Mouse (Mus musculus) urinary bladder, adult 2 months (tissue): ENCODE measurements around the gene Tgm1. TPM values are rescaled to one million over a fixed set of nuclear protein-coding genes. Genes with fewer than 3 reads are reported as not detected.
A peak's percentile ranks its signal among the peaks of the same experiment; 100 is the strongest.

Experiments used
- DNase-seq: peaks from one replicate; pipeline ENCODE4 v3.0.0; 2022; ENCODE audit warnings: low spot score
- polyA plus RNA-seq: library from polyadenylated mRNA; depleted of rRNA; stranded (reverse); fragments of >200 nt; gene quantifications from 2 replicates; pipeline ENCODE4 v1.2.3, GENCODE M21; 2012; rRNA removed

Gene Tgm1
- polyA plus RNA-seq, 1 experiment = 1.4 TPM

DNA sequence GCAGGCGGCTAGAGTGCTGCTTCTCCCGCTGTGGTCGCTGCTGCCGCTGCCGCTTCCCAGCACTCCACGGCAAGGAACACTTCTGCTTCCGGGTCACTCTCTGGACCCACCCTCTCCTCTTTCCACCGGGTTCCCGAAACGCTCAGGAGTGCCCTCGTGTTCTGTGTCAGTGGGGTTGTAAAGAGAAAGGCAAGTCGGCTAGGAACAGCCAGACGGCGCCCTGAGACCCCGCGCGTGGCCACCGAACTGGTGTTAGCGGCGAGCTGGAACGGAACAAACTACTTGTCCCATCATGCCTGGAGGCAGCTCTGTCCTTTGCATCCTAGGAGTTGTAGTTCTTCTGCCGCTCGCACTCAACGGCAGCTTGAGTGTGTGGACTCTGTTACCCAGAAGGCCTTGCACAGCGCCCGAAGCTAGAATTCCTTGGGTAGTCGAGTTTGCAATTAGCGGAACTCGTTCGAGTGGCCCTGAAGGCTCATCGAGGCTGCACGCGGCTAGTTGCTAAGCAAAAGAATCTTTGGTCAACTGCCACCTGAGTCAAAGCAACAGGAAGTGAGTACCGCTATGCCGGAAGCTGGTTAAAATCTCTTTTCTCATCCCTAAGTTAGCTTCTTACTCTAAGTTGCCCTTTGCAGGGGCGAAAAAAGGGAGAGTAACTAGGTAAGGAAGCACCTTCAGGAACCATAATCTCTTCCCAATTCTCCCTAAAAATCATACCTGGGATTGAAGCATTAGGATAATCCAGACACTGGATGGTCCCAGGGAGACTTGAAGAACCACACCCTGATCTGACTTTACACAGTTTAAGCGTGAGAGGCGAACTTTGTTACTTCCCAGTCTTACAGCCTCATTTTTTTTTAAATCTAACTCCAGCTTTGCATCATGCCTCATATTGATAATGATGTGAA is 41.6 kb downstream of the Tgm1 start, which contains the start of the genes Gmpr2 and Nedd8:
Gene Gmpr2 (plus strand): TSS at position 109 of the 908 bp plus-strand sequence.
Gene Nedd8 (minus strand): TSS at position 292 of the 908 bp plus-strand sequence.
- peak; percentile 90 for DNase-seq

DNA sequence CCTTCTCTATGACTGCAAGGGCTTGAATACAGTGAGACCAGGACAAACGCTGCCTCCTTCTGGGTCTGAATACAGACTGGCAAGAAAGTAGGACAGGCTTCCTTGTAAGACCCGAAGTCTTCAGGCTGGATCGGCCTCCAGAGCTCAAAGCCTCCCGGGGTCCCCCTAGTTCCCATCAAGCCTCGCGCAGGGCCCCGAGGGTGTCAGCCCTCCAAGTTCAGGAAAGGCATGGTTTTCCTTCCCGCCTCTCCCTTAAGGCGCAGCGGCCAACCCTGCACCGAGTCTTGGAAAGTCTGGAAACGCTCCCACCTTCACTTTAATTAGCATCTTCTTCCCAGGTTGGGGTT is 42.3 kb downstream of the Tgm1 start:
- DNase-seq = no peak

DNA sequence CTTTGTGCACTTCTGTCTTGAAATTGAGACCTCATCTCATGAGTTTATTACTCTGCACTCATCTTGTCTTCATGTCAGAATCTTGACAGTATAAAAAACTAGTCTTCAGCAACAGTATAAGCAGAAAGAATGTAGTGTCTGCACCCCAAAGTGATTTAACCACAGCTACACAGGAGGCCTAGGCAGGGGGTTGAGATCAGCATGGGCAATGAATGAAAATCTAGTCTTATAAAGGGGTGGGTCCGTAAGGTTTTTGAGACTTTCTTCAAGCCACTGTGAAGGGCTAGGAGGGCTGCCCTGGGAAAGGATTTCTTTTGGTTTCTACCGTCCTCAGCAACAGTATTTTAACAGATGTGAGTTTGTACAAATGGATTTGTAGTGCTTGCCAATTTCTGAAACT is 53.1 kb downstream of the Tgm1 start:
- no peak for DNase-seq

DNA sequence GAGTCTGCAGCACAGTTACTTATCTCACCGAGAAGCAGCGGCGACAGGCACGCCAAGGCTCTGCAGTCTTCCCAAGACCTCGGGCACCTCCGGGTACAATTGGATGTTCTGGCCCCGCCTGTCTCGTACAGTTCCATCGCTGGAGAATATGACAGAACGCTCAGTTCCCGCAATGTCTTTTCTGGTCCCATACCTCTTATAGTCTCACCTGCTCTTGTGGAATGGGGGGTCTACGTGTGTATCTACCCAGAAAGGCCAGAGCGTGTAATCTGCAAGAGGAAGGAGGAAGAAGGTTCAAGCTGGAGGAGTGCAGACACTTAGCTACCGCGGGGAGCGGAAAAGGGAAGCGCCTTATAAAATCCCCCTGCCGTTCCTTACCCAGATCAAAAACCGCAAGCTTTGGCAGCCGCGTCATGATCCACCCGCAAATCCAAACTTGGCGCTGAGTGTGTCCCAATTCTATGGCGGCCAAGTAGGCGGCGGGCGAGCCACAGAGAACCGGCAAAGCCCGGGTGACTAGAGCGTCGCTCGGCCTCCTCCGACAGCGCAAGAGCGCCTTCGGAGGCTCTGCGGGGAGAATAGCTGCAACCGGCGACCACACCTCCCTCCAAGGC is 53.7 kb downstream of the Tgm1 start, which contains the start of gene Mdp1:
Gene Mdp1 (minus strand): TSS at position 549 of the 614 bp plus-strand sequence.
- peak; percentile 63 for DNase-seq

DNA sequence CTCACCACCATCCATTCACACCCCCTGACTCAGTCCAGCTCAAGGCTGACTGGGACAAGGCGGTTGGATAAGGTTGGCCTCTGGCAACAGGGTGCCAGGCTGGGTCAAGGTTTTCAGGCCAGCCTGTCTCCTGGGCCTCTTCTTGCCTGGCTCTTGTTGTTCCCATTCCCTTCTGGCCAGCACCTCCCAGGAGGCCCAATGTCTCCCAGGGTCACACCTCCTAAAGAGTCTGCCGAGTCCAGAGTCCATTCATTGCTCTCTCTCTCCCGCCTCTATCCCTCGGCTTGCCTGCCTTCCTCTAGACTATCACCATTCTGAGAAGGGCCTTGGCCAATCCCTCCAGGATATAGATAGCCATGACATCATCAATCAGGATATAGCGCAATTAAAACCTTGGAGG is 55.7 kb downstream of the Tgm1 start:
- DNase-seq = no peak

DNA sequence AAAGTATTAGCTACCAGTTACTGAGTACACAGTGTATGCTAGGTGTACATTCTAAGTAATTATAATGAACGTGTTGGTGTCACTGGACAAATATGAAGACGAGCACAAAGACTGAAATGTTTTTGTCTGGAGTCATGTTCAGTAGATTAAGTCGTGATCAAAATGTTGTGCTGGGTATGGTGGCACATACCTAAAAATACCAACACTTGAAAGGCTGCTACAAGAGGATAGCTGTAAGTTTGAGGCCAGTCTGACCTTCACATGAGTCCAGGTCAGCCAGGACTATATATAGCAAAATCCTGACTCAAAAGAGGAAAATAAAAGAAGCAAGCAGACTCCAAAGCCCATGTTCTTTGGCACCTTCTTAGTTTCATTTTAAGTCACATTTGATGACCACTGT is 56.8 kb downstream of the Tgm1 start:
- DNase-seq = no peak

DNA sequence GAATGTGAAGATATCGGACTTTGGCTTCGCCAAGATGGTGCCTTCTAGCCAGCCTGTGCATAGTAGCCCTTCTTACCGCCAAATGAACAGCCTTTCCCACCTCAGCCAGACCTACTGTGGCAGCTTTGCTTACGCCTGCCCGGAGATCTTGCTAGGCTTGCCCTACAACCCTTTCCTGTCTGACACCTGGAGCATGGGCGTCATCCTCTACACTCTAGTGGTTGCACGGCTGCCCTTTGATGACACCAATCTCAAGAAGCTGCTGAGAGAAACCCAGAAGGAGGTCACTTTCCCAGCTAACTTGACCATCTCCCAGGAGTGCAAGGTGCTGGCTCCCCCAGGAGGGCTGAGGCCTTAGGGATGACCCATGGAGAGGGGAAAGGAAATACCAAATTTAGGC is 62.2 kb downstream of the Tgm1 start:
- no peak for DNase-seq

Other genes starting within 250 kb of the Tgm1 start
- gene Dhrs4, start 235.2 kb downstream of the Tgm1 start, polyA plus RNA-seq = 38.9 and 44.7 TPM in 2 replicates
- gene Carmil3, start 223.3 kb downstream of the Tgm1 start, polyA plus RNA-seq = 2.5 and 2.6 TPM in 2 replicates
- gene Cpne6, start 203.5 kb downstream of the Tgm1 start, polyA plus RNA-seq = 2.5 and 3.0 TPM in 2 replicates
- gene Nrl, start 188.9 kb downstream of the Tgm1 start, polyA plus RNA-seq = not detected in 2 replicates
- gene Pck2, start 173.7 kb downstream of the Tgm1 start, polyA plus RNA-seq = 44.7 and 52.2 TPM in 2 replicates
- gene Dcaf11, start 153.9 kb downstream of the Tgm1 start, polyA plus RNA-seq = 87.0 and 88.2 TPM in 2 replicates
- 0.55 and 1.1 TPM in 2 replicates for gene A730061H03Rik, start 153.5 kb downstream of the Tgm1 start, polyA plus RNA-seq
- gene Fitm1, start 138.3 kb downstream of the Tgm1 start, polyA plus RNA-seq = 0.25 TPM in 1 of 2 replicates, not detected in the other
- 136 and 167 TPM in 2 replicates for gene Psme1, start 135.8 kb downstream of the Tgm1 start, polyA plus RNA-seq
- gene Emc9, start 128.6 kb downstream of the Tgm1 start, polyA plus RNA-seq = 19.3 and 21.2 TPM in 2 replicates
- 134 and 144 TPM in 2 replicates for gene Psme2, start 122.8 kb downstream of the Tgm1 start, polyA plus RNA-seq
- 15.7 and 20.4 TPM in 2 replicates for gene Rnf31, start 122.2 kb downstream of the Tgm1 start, polyA plus RNA-seq
- 29.5 and 35.1 TPM in 2 replicates for gene Irf9, start 110.4 kb downstream of the Tgm1 start, polyA plus RNA-seq
- 2.8 and 3.3 TPM in 2 replicates for gene Rec8, start 95.9 kb downstream of the Tgm1 start, polyA plus RNA-seq
- gene Ipo4, start 78.0 kb downstream of the Tgm1 start, polyA plus RNA-seq = 79.9 and 83.8 TPM in 2 replicates
- 0.89 and 1.7 TPM in 2 replicates for gene Gm49378, start 76.0 kb downstream of the Tgm1 start, polyA plus RNA-seq
- 46.6 and 47.0 TPM in 2 replicates for gene Tm9sf1, start 70.1 kb downstream of the Tgm1 start, polyA plus RNA-seq
- 1.1 and 1.4 TPM in 2 replicates for gene Tssk4, start 63.7 kb downstream of the Tgm1 start, polyA plus RNA-seq
- 37.0 and 42.4 TPM in 2 replicates for gene Mdp1, start 53.4 kb downstream of the Tgm1 start, polyA plus RNA-seq
- gene Gmpr2, start 42.0 kb downstream of the Tgm1 start, polyA plus RNA-seq = 28.1 and 32.9 TPM in 2 replicates
- gene Nedd8, start 41.8 kb downstream of the Tgm1 start, polyA plus RNA-seq = 250 and 278 TPM in 2 replicates
- 19.2 and 22.9 TPM in 2 replicates for gene Tinf2, start 32.1 kb downstream of the Tgm1 start, polyA plus RNA-seq
- 25.9 and 34.6 TPM in 2 replicates for gene Rabggta, start 8.3 kb upstream of the Tgm1 start, polyA plus RNA-seq
- gene Dhrs1, start 31.8 kb upstream of the Tgm1 start, polyA plus RNA-seq = 75.5 and 83.1 TPM in 2 replicates
- gene Nop9, start 31.8 kb upstream of the Tgm1 start, polyA plus RNA-seq = 13.8 TPM in 2 replicates
- 0.18 and 0.25 TPM in 2 replicates for gene Cideb, start 44.5 kb upstream of the Tgm1 start, polyA plus RNA-seq
- 0.06 TPM in 2 replicates for gene Ltb4r2, start 47.5 kb upstream of the Tgm1 start, polyA plus RNA-seq
- 1.6 and 1.7 TPM in 2 replicates for gene Ltb4r1, start 52.0 kb upstream of the Tgm1 start, polyA plus RNA-seq
- gene Adcy4, start 70.2 kb upstream of the Tgm1 start, polyA plus RNA-seq = 7.2 and 9.4 TPM in 2 replicates
- gene Ripk3, start 74.9 kb upstream of the Tgm1 start, polyA plus RNA-seq = 7.0 and 8.9 TPM in 2 replicates
- 37.9 and 44.3 TPM in 2 replicates for gene Nfatc4, start 109.2 kb upstream of the Tgm1 start, polyA plus RNA-seq
- 6.2 and 11.2 TPM in 2 replicates for gene Nynrin, start 140.1 kb upstream of the Tgm1 start, polyA plus RNA-seq
- 0.22 and 0.45 TPM in 2 replicates for gene Cbln3, start 170.5 kb upstream of the Tgm1 start, polyA plus RNA-seq
- 26.2 and 26.8 TPM in 2 replicates for gene Khnyn, start 171.0 kb upstream of the Tgm1 start, polyA plus RNA-seq
- 54.6 and 63.6 TPM in 2 replicates for gene Sdr39u1, start 186.4 kb upstream of the Tgm1 start, polyA plus RNA-seq
- 8.6 and 9.9 TPM in 2 replicates for gene Cma1, start 230.7 kb upstream of the Tgm1 start, polyA plus RNA-seq
- 0.07 TPM in 1 of 2 replicates, not detected in the other for gene Cma2, start 237.1 kb upstream of the Tgm1 start, polyA plus RNA-seq